Mouse (Mus musculus) lung, postnatal 0 days (tissue): ENCODE results near the gene Abcg1.

Experiments
- CTCF ChIP-seq: IDR thresholded peaks from 2 replicates; pipeline ENCODE4 v1.5.1; 2016; ENCODE audit warnings: antibody characterized with exemption, mild to moderate bottlenecking
- EP300 ChIP-seq: IDR thresholded peaks from 2 replicates; pipeline ENCODE4 v1.6.1; 2016; ENCODE audit warnings: antibody characterized with exemption, mild to moderate bottlenecking, control low read depth

DNA sequence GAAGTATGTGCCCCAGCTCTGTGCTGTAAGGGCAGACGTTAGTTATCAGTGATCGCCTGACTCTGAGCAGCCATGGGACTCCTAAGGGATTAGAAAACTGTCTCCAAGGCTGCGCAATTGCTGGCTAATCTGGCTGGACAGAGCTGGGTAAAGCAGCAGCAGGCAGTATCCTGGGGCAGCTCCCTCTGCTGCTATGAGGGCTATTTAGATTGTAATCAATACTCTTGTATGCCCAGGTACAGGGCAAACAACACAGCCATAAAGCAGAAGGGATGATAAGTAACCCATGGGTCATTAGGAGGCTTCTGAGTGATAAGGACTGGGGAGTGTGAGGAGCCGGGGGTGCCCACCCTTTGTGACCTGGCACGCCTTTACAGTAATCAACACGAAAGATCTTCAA, 77.4 kb downstream of the Abcg1 start:
- no peak for TF ChIP-seq CTCF
- no peak for TF ChIP-seq EP300
